Mouse (Mus musculus) midbrain, embryonic 12.5 days (tissue): ENCODE measurements at regions not wholly inside any gene's neighbourhood (a gene's known extent, or its start where the extent isn't known, plus 50 kb on each side); places are given as distances from the start of the nearest gene placed in this dataset.

Experiments used
- ATAC-seq: fragments of 200-750 bp; cut with Nextera tagmentation; 2 replicates; pipeline ENCODE4 v1.8.0; 2017; ENCODE audit warnings: low read depth, moderate TSS enrichment, moderate library complexity; ENCODE audit not compliant: low FRiP score
- H3K27ac ChIP-seq: fragments of 300-500 bp; sonication (generic); replicated peaks from 2 replicates; pipeline ENCODE4 v1.5.1; 2016; ENCODE audit warnings: mild to moderate bottlenecking
- H3K27me3 ChIP-seq: fragments of 300-500 bp; sonication (generic); 2 replicates; pipeline ENCODE4 v1.6.1; 2016; ENCODE audit warnings: mild to moderate bottlenecking
- H3K36me3 ChIP-seq: fragments of 300-500 bp; sonication (generic); 2 replicates; pipeline ENCODE4 v1.6.1; 2016
- H3K4me1 ChIP-seq: fragments of 300-500 bp; sonication (generic); 2 replicates; pipeline ENCODE4 v1.6.1; 2016
- H3K4me2 ChIP-seq: fragments of 300-500 bp; sonication (generic); replicated peaks from 2 replicates; pipeline ENCODE4 v1.6.1; 2016; ENCODE audit warnings: mild to moderate bottlenecking, moderate library complexity
- H3K4me3 ChIP-seq: fragments of 300-500 bp; sonication (generic); 2 replicates; pipeline ENCODE4 v1.5.1; 2016; ENCODE audit warnings: mild to moderate bottlenecking
- H3K9ac ChIP-seq: fragments of 300-500 bp; sonication (generic); replicated peaks from 2 replicates; pipeline ENCODE4 v1.6.1; 2016; ENCODE audit warnings: mild to moderate bottlenecking, moderate library complexity
- H3K9me3 ChIP-seq: fragments of 300-500 bp; sonication (generic); 2 replicates; pipeline ENCODE4 v1.6.1; 2016; ENCODE audit warnings: mild to moderate bottlenecking
- WGBS: fragments of 180-500 bp; shearing (Covaris S2); methylation state at CpG from one replicate; pipeline ENCODE4 v1.1.7; 2016; 5-methylcytosine and 5-hydroxymethylcytosine counted together

GRCm38 (mm10) chr7:68610499-68610898, 138.5 kb downstream of the Arrdc4 start:
- H3K4me1 ChIP-seq, result no peaks in the 10 kb centered on the region
- no peak overlapping the region for H3K4me2 ChIP-seq
- no peak overlapping the region for H3K4me3 ChIP-seq
- ATAC-seq, result no peak
- no peaks in the 10 kb centered on the region for H3K9me3 ChIP-seq
- no peak overlapping the region for H3K27ac ChIP-seq
- H3K27me3 ChIP-seq, result peaks cover 8% of the 10 kb centered on the region; the same call in 1 of the 2 replicates
- no peaks in the 10 kb centered on the region for H3K36me3 ChIP-seq
- WGBS, result 91% methylated on average over 4 of the region's 4 CpGs
- no peak overlapping the region for H3K9ac ChIP-seq

GRCm38 (mm10) chr7:68607170-68607569, 141.9 kb downstream of the Arrdc4 start:
- ATAC-seq, result 0 out of 2 replicates have a peak, but pooled peaks have one; percentile 41
- peaks cover 23% of the 10 kb centered on the region for H3K27me3 ChIP-seq
- 61% methylated on average over 4 of the region's 4 CpGs for WGBS

GRCm38 (mm10) chr7:68606278-68606677, 142.8 kb downstream of the Arrdc4 start:
- Histone ChIP-seq H3K27ac (no peak overlapping the region), H3K4me1 (no peaks in the 10 kb centered on the region), H3K36me3 (no peaks in the 10 kb centered on the region), H3K4me2 (no peak overlapping the region), H3K4me3 (no peak overlapping the region), H3K9ac (no peak overlapping the region), H3K27me3 (peaks cover 28% of the 10 kb centered on the region), H3K9me3 (no peaks in the 10 kb centered on the region)
- no peak for ATAC-seq
- WGBS, result 91% methylated on average over 3 of the region's 3 CpGs

More at GRCm38 (mm10) chr7:68607170-68607569, 141.9 kb downstream of the Arrdc4 start:
- H3K9ac ChIP-seq, result no peak overlapping the region
- H3K4me3 ChIP-seq, result no peak overlapping the region
- H3K4me2 ChIP-seq, result no peak overlapping the region
- no peak overlapping the region for H3K27ac ChIP-seq
- H3K9me3 ChIP-seq, result no peaks in the 10 kb centered on the region
- H3K36me3 ChIP-seq, result no peaks in the 10 kb centered on the region
- no peaks in the 10 kb centered on the region for H3K4me1 ChIP-seq

GRCm38 (mm10) chr7:68603711-68604110, 145.3 kb downstream of the Arrdc4 start:
- no peak for ATAC-seq
- Histone ChIP-seq H3K36me3 (no peaks in the 10 kb centered on the region), H3K4me3 (no peak overlapping the region), H3K4me2 (no peak overlapping the region), H3K27ac (no peak overlapping the region), H3K9me3 (no peaks in the 10 kb centered on the region), H3K27me3 (peaks cover 41% of the 10 kb centered on the region), H3K9ac (no peak overlapping the region), H3K4me1 (no peaks in the 10 kb centered on the region)
- 50% methylated on average over 2 of the region's 2 CpGs for WGBS

GRCm38 (mm10) chr7:68602003-68602402, 147.0 kb downstream of the Arrdc4 start:
- Histone ChIP-seq H3K4me1 (no peaks in the 10 kb centered on the region), H3K9me3 (no peaks in the 10 kb centered on the region), H3K4me2 (no peak overlapping the region), H3K27me3 (peaks cover 57% of the 10 kb centered on the region), H3K4me3 (no peak overlapping the region), H3K27ac (no peak overlapping the region), H3K9ac (no peak overlapping the region), H3K36me3 (no peaks in the 10 kb centered on the region)
- ATAC-seq, result no peak
- 43% methylated on average over 6 of the region's 6 CpGs for WGBS

GRCm38 (mm10) chr7:68594017-68594386, 155.0 kb downstream of the Arrdc4 start:
- no peak for ATAC-seq
- WGBS, result 67% methylated on average over 4 of the region's 4 CpGs
- Histone ChIP-seq H3K9me3 (no peaks in the 10 kb centered on the region), H3K4me1 (peaks cover 6% of the 10 kb centered on the region; the same call in 1 of the 2 replicates), H3K36me3 (no peaks in the 10 kb centered on the region), H3K27me3 (peaks cover 78% of the 10 kb centered on the region), H3K9ac (no peak overlapping the region), H3K4me3 (no peak overlapping the region), H3K27ac (no peak overlapping the region), H3K4me2 (peak overlapping the region; percentile 14; the same call in 1 of the 2 replicates)

- Histone ChIP-seq H3K27me3 (peaks cover 78% of the 10 kb centered on the region), H3K9ac (no peak overlapping the region), H3K4me3 (no peak overlapping the region), H3K9me3 (no peaks in the 10 kb centered on the region), H3K36me3 (no peaks in the 10 kb centered on the region), H3K4me1 (peaks cover 6% of the 10 kb centered on the region; the same call in 1 of the 2 replicates), H3K27ac (no peak overlapping the region), H3K4me2 (peak overlapping the region; percentile 14; the same call in 1 of the 2 replicates)
- ATAC-seq, result peak; percentile 89
- WGBS, result 35% methylated on average over 15 of the region's 15 CpGs
Observed at GRCm38 (mm10) chr7:68593344-68594016, 155.6 kb downstream of the Arrdc4 start.

- peak; percentile 55 for ATAC-seq
- no peaks in the 10 kb centered on the region for H3K9me3 ChIP-seq
- peaks cover 32% of the 10 kb centered on the region for H3K27me3 ChIP-seq
- no peak overlapping the region for H3K4me3 ChIP-seq
- no peak overlapping the region for H3K4me2 ChIP-seq
- 64% methylated on average over 13 of the region's 13 CpGs for WGBS
- H3K9ac ChIP-seq, result no peak overlapping the region
- H3K36me3 ChIP-seq, result no peaks in the 10 kb centered on the region
- H3K4me1 ChIP-seq, result no peaks in the 10 kb centered on the region; the same call in 1 of the 2 replicates
- H3K27ac ChIP-seq, result peak overlapping the region; percentile 26; the same call in 1 of the 2 replicates
Observed at GRCm38 (mm10) chr7:68582540-68583325, 166.3 kb downstream of the Arrdc4 start.

GRCm38 (mm10) chr7:68580650-68581049, 168.4 kb downstream of the Arrdc4 start:
- WGBS, result 41% methylated on average over 4 of the region's 4 CpGs
- peaks cover 35% of the 10 kb centered on the region for H3K27me3 ChIP-seq
- no peak for ATAC-seq

GRCm38 (mm10) chr7:68579666-68580065, 169.4 kb downstream of the Arrdc4 start:
- H3K27me3 ChIP-seq, result peaks cover 30% of the 10 kb centered on the region
- H3K4me1 ChIP-seq, result no peaks in the 10 kb centered on the region; the same call in 1 of the 2 replicates
- H3K9me3 ChIP-seq, result no peaks in the 10 kb centered on the region
- H3K4me2 ChIP-seq, result peak overlapping the region; percentile 30
- no peak overlapping the region for H3K27ac ChIP-seq
- no peak for ATAC-seq
- 16% methylated on average over 10 of the region's 10 CpGs for WGBS
- H3K4me3 ChIP-seq, result no peak overlapping the region
- H3K36me3 ChIP-seq, result no peaks in the 10 kb centered on the region
- H3K9ac ChIP-seq, result no peak overlapping the region

More at GRCm38 (mm10) chr7:68580650-68581049, 168.4 kb downstream of the Arrdc4 start:
- Histone ChIP-seq H3K36me3 (no peaks in the 10 kb centered on the region), H3K27ac (no peak overlapping the region), H3K9ac (no peak overlapping the region), H3K4me3 (no peak overlapping the region), H3K4me1 (no peaks in the 10 kb centered on the region; the same call in 1 of the 2 replicates), H3K9me3 (no peaks in the 10 kb centered on the region), H3K4me2 (no peak overlapping the region)

- H3K9me3 ChIP-seq, result no peaks in the 10 kb centered on the region
- peaks cover 30% of the 10 kb centered on the region for H3K27me3 ChIP-seq
- H3K36me3 ChIP-seq, result no peaks in the 10 kb centered on the region
- no peak for ATAC-seq
- 57% methylated on average over 8 of the region's 8 CpGs for WGBS
- peak overlapping the region; percentile 30 for H3K4me2 ChIP-seq
- no peaks in the 10 kb centered on the region; the same call in 1 of the 2 replicates for H3K4me1 ChIP-seq
- no peak overlapping the region for H3K9ac ChIP-seq
- no peak overlapping the region for H3K4me3 ChIP-seq
- H3K27ac ChIP-seq, result no peak overlapping the region
Observed at GRCm38 (mm10) chr7:68579216-68579615, 169.8 kb downstream of the Arrdc4 start.

GRCm38 (mm10) chr7:68571315-68571714, 177.7 kb downstream of the Arrdc4 start:
- H3K9ac ChIP-seq, result no peak overlapping the region
- ATAC-seq, result 0 out of 2 replicates have a peak, but pooled peaks have one; percentile 16
- no peak overlapping the region for H3K4me3 ChIP-seq
- H3K9me3 ChIP-seq, result no peaks in the 10 kb centered on the region
- H3K36me3 ChIP-seq, result no peaks in the 10 kb centered on the region
- no peak overlapping the region for H3K27ac ChIP-seq
- H3K4me1 ChIP-seq, result peaks cover 10% of the 10 kb centered on the region
- 32% methylated on average over 4 of the region's 4 CpGs for WGBS
- H3K27me3 ChIP-seq, result no peaks in the 10 kb centered on the region; the same call in 1 of the 2 replicates
- H3K4me2 ChIP-seq, result no peak overlapping the region
